Mouse (Mus musculus): ENCODE data around the gene Usp50. TPM values are rescaled to one million over a fixed set of nuclear protein-coding genes. Genes with fewer than 3 reads are reported as not detected.
A peak's percentile ranks its signal among the peaks of the same experiment; 100 is the strongest.

Gene Usp50
- polyA plus RNA-seq, 1 experiment from 2014 or later, result 2.2 TPM

DNA sequence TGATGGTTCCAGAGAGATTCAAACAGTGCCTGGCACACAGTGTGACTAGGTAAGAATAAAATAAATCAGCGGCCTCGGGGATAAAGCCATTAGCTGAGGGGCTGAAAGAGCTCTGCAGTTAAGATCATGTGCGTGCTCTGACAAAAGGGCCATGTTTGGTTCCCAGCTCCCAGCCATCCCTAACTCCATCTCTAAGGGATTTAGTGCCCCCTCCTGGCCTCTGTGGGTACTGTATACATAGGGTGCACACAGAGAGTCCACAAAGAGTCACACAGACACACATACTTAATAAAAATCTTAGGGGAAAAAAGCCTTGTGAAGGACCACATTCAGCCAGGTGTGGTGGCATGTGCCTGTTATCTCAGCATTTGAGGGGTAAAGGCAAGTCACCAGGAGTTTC is 15.7 kb downstream of the Usp50 start:
- ATAC-seq (ENCODE audit: low read depth), result no peak
- WGBS, result 93% methylated on average over 3 of the region's 3 CpGs
- no peaks in the 10 kb centered on the region for H3K4me1 ChIP-seq (replicated peaks; ENCODE audit: control insufficient read depth, insufficient read depth, low read length)
- no peak overlapping the region for H3K27ac ChIP-seq (ENCODE audit: low read length)
- H3K9me3 ChIP-seq (ENCODE audit: control insufficient read depth, low read length), result no peaks in the 10 kb centered on the region
- H3K4me3 ChIP-seq (ENCODE audit: low read length), result no peak overlapping the region
- H3K9ac ChIP-seq (ENCODE audit: low read length), result no peak overlapping the region
- no peak overlapping the region for H3K4me2 ChIP-seq (ENCODE audit: low read depth, low read length)
- peaks cover 2% of the 10 kb centered on the region; the same call in 1 of the 2 replicates for H3K36me3 ChIP-seq (ENCODE audit: control insufficient read depth, insufficient read depth, low read length)
- no peaks in the 10 kb centered on the region for H3K27me3 ChIP-seq (ENCODE audit: control insufficient read depth, insufficient read depth, low read depth, low read length)

DNA sequence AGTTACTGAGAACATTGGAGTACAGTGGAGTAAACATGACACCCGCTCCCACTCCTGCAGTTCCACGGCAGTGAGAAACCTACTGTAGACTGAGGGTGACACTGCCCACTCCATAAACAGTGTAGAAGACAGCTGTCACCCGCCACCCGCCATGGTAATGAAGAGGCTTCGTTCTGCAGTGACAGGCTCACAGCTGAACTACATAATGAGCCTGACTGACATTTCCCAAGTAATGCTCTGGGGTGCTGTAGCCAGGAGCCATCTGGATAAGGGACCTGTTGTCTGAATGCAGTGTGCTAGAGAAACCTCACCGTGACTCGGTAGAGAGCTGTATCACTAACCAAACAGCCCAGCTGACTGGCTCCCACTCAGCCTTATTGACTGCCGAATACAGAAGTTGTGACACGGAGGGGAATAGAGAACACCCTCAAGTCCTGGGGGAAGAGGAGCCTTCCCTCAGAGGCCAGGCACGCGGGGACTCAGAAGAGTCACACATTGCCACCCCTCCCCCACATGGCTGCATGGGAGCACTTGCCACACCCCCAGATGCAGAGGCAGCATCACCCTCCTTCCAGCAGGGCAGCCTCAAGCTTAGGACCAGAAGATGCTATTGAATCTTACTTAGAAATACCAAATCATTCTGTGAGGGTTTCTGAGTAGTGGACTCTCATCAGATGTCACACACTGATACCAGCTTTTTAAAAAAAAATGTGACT is 17.2 kb downstream of the Usp50 start:
- H3K4me2 ChIP-seq (ENCODE audit: low read depth, low read length), result no peak overlapping the region

DNA sequence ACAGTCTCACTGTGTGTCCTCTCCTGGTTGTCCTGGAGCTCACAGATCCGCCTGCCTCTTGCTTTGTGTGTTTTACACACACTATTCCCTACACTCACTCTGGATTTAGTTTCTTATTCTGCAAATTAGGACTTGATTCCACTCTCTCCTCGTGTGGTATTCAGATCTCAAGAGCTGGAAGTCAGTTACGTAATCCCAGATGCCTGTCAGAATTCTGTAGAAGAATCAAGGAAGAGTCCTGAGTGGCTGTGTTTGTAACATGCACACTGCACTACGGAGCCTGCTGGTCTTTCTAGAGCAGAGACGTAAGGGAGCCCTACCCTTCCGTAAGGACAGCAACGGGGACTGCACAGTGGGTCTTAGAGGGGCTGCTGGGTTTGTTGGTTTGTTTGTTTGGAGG is 23.9 kb downstream of the Usp50 start:
- H3K4me1 ChIP-seq (replicated peaks; ENCODE audit: control insufficient read depth, insufficient read depth, low read length), result no peaks in the 10 kb centered on the region
- peaks cover 63% of the 10 kb centered on the region for H3K36me3 ChIP-seq (ENCODE audit: control insufficient read depth, insufficient read depth, low read length)
- H3K9ac ChIP-seq (ENCODE audit: low read length), result no peak overlapping the region
- WGBS, result 85% methylated on average over 7 of the region's 7 CpGs
- no peaks in the 10 kb centered on the region for H3K9me3 ChIP-seq (ENCODE audit: control insufficient read depth, low read length)
- H3K27me3 ChIP-seq (ENCODE audit: control insufficient read depth, insufficient read depth, low read depth, low read length), result no peaks in the 10 kb centered on the region
- H3K4me3 ChIP-seq (ENCODE audit: low read length), result no peak overlapping the region
- H3K27ac ChIP-seq (ENCODE audit: low read length), result no peak overlapping the region
- no peak for ATAC-seq (ENCODE audit: low read depth)
- H3K4me2 ChIP-seq (ENCODE audit: low read depth, low read length), result no peak overlapping the region

More for the DNA sequence above, 17.2 kb downstream of the Usp50 start:
- WGBS, result 36% methylated on average over 11 of the region's 11 CpGs
- no peak overlapping the region for H3K4me3 ChIP-seq (ENCODE audit: low read length)
- H3K27me3 ChIP-seq (ENCODE audit: control insufficient read depth, insufficient read depth, low read depth, low read length), result no peaks in the 10 kb centered on the region
- H3K9me3 ChIP-seq (ENCODE audit: control insufficient read depth, low read length), result no peaks in the 10 kb centered on the region
- peaks cover 12% of the 10 kb centered on the region for H3K36me3 ChIP-seq (ENCODE audit: control insufficient read depth, insufficient read depth, low read length)
- H3K4me1 ChIP-seq (replicated peaks; ENCODE audit: control insufficient read depth, insufficient read depth, low read length), result no peaks in the 10 kb centered on the region
- no peak overlapping the region for H3K27ac ChIP-seq (ENCODE audit: low read length)
- H3K9ac ChIP-seq (ENCODE audit: low read length), result no peak overlapping the region
- no peak; the same call in 1 of the 2 replicates for ATAC-seq (ENCODE audit: low read depth)

DNA sequence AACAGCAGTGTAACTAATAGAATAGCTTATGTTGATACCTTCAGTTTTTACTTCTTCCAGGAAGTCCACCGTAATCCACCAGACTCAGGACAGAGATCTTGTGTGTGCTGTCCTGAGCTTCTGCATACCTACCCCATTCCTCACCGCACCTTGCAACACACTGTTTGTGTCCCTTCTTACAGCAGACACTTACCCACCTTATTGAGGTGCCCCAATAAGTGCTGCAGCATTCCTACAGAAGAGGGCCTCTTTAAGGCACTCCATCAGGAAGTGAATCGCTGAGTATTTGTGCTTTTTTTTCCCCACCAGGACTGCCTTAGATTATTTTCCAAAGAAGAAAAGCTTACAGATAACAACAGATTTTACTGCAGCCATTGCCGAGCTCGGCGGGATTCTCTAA is 27.6 kb downstream of the Usp50 start:
- peaks cover 52% of the 10 kb centered on the region for H3K36me3 ChIP-seq (ENCODE audit: control insufficient read depth, insufficient read depth, low read length)
- 92% methylated on average over 6 of the region's 6 CpGs for WGBS
- no peak for ATAC-seq (ENCODE audit: low read depth)
- H3K4me2 ChIP-seq (ENCODE audit: low read depth, low read length), result no peak overlapping the region
- no peak overlapping the region for H3K9ac ChIP-seq (ENCODE audit: low read length)
- no peak overlapping the region for H3K4me3 ChIP-seq (ENCODE audit: low read length)
- no peaks in the 10 kb centered on the region for H3K4me1 ChIP-seq (replicated peaks; ENCODE audit: control insufficient read depth, insufficient read depth, low read length)
- no peaks in the 10 kb centered on the region for H3K9me3 ChIP-seq (ENCODE audit: control insufficient read depth, low read length)
- no peaks in the 10 kb centered on the region for H3K27me3 ChIP-seq (ENCODE audit: control insufficient read depth, insufficient read depth, low read depth, low read length)
- no peak overlapping the region for H3K27ac ChIP-seq (ENCODE audit: low read length)

DNA sequence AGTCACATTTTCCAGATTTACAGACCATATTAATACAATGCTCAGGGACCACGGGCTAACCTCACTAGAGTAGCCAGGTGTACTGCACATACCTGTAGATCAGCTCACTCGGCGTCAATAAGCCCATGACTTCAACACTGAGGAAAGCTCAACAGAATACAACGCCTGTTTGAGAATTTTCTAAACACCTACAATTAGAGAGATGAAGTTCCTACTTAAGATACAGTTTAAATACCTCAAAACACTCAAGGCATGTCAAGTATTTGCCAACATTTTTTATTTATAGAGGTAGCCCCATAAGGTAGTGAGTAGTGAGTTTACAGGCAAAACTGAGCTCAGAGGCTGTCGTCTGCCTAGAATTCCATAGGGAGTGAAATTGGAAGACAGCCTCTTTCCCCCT is 39.9 kb downstream of the Usp50 start:
- H3K4me1 ChIP-seq (replicated peaks; ENCODE audit: control insufficient read depth, insufficient read depth, low read length), result no peaks in the 10 kb centered on the region
- no peaks in the 10 kb centered on the region for H3K27me3 ChIP-seq (ENCODE audit: control insufficient read depth, insufficient read depth, low read depth, low read length)
- H3K27ac ChIP-seq (ENCODE audit: low read length), result no peak overlapping the region
- ATAC-seq (ENCODE audit: low read depth), result no peak
- H3K4me3 ChIP-seq (ENCODE audit: low read length), result no peak overlapping the region
- WGBS, result 68% methylated on average over 5 of the region's 5 CpGs
- H3K9ac ChIP-seq (ENCODE audit: low read length), result no peak overlapping the region
- H3K9me3 ChIP-seq (ENCODE audit: control insufficient read depth, low read length), result no peaks in the 10 kb centered on the region
- H3K4me2 ChIP-seq (ENCODE audit: low read depth, low read length), result no peak overlapping the region
- H3K36me3 ChIP-seq (ENCODE audit: control insufficient read depth, insufficient read depth, low read length), result peaks cover 22% of the 10 kb centered on the region

DNA sequence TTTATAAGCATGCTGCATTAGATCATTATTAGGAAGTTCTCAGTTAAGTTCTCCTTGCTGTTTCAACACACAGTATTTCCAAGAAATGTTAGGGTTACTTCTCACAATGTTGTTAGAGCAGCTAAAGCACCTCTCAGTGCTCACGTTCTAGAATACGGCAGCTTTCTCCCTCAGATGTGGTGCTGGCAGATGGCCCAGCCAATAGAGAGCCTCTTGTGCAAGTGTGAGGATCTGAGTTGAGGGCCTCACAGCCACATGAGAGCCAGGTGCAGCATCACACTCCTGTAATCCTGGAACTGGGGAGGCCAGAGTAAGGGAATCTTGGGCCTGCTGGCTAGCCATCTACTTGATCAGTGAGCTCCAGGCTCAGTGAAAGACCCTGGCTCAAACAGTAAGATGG is 43.0 kb downstream of the Usp50 start:
- WGBS, result 61% methylated on average over 2 of the region's 2 CpGs
- Histone ChIP-seq H3K4me2 (ENCODE audit: low read depth, low read length) (no peak overlapping the region), H3K36me3 (ENCODE audit: control insufficient read depth, insufficient read depth, low read length) (peaks cover 27% of the 10 kb centered on the region), H3K9me3 (ENCODE audit: control insufficient read depth, low read length) (no peaks in the 10 kb centered on the region), H3K9ac (ENCODE audit: low read length) (no peak overlapping the region), H3K4me1 (replicated peaks; ENCODE audit: control insufficient read depth, insufficient read depth, low read length) (no peaks in the 10 kb centered on the region), H3K27ac (ENCODE audit: low read length) (no peak overlapping the region), H3K4me3 (ENCODE audit: low read length) (no peak overlapping the region), H3K27me3 (ENCODE audit: control insufficient read depth, insufficient read depth, low read depth, low read length) (no peaks in the 10 kb centered on the region)
- ATAC-seq (ENCODE audit: low read depth), result peak; percentile 10; the same call in 1 of the 2 replicates

DNA sequence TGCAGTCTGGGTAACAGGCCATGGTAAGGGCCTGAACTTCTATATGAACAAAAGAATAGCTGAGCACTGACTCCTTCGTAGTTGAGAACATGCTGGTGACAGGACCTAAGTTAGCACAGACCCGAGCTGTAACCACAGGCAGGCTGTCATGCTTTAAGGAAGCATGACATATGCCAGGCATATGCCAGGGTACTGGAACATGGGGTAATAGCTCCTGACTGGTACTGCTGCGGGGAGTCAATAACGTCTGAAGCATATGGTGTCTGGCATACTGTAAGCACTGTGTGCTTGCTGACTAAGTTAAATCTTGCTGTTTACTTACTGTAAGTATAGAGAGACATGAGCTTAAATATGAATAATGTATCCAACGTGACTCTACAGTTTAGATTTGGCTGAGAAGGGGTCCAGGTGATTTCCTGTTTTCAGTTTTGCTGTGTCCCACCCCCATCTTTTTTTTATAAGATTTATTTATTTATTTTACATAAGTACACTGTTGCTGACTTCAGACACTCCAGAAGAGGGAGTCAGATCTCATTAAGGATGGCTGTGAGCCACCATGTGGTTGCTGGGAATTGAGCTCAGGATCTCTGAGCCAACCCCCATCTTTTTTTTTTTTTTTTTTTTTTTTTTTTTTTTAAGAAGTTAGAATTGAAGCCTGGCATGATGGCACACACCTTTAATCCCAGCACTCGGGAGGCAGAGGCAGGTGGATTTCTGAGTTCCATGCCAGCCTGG is 47.8 kb downstream of the Usp50 start:
- WGBS, result 80% methylated on average over 6 of the region's 6 CpGs
- Histone ChIP-seq H3K36me3 (ENCODE audit: control insufficient read depth, insufficient read depth, low read length) (peaks cover 19% of the 10 kb centered on the region), H3K4me2 (ENCODE audit: low read depth, low read length) (no peak overlapping the region)

DNA sequence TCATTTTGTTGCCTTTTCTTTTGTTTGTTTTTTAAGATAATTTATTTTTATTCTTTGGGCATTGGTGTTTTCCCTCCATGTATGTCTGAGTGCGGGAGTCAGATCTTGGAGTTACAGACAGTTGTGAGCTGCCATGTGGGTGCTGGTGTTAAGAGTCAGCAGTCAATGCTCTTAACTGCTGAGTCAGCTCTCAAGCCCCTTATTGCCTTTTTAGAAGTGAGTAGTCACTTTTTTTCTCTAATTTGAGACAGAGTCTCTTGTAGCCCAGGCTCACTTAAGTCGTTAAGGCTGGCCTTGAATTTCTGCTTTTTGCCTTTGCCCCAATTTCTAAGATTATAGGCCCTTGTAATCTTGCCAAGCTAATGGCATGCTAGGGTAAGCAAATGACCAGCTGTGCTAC is 52.8 kb downstream of the Usp50 start:
- H3K27me3 ChIP-seq (ENCODE audit: control insufficient read depth, insufficient read depth, low read depth, low read length), result no peaks in the 10 kb centered on the region
- no peak overlapping the region for H3K27ac ChIP-seq (ENCODE audit: low read length)
- 77% methylated on average over 2 of the region's 2 CpGs for WGBS
- no peaks in the 10 kb centered on the region for H3K4me1 ChIP-seq (replicated peaks; ENCODE audit: control insufficient read depth, insufficient read depth, low read length)
- ATAC-seq (ENCODE audit: low read depth), result no peak
- no peak overlapping the region for H3K4me2 ChIP-seq (ENCODE audit: low read depth, low read length)
- H3K9ac ChIP-seq (ENCODE audit: low read length), result no peak overlapping the region
- no peaks in the 10 kb centered on the region for H3K9me3 ChIP-seq (ENCODE audit: control insufficient read depth, low read length)
- peaks cover 15% of the 10 kb centered on the region for H3K36me3 ChIP-seq (ENCODE audit: control insufficient read depth, insufficient read depth, low read length)
- H3K4me3 ChIP-seq (ENCODE audit: low read length), result no peak overlapping the region

More for the DNA sequence above, 47.8 kb downstream of the Usp50 start:
- Histone ChIP-seq H3K9ac (ENCODE audit: low read length) (no peak overlapping the region), H3K27me3 (ENCODE audit: control insufficient read depth, insufficient read depth, low read depth, low read length) (no peaks in the 10 kb centered on the region), H3K4me3 (ENCODE audit: low read length) (no peak overlapping the region), H3K27ac (ENCODE audit: low read length) (no peak overlapping the region), H3K4me1 (replicated peaks; ENCODE audit: control insufficient read depth, insufficient read depth, low read length) (no peaks in the 10 kb centered on the region), H3K9me3 (ENCODE audit: control insufficient read depth, low read length) (no peaks in the 10 kb centered on the region)
- no peak for ATAC-seq (ENCODE audit: low read depth)

DNA sequence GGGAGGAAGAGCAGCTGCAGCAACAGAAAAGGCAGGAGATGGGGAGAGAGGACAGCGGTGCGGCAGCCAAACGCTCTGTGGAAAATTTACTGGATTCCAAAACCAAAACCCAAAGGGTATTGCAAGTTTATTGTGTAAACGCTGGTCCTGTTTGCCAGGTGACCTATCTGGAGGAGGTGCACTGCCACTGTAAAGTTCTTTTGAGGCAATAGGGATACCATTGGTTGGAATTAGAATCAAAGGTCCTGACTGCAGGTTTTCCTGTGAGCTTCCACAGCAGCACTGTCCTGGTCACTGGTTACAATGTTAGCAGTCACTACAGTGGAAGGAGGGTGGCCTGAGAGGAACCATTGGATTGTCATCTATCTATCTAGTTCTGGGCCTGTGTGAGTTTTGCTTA is 54.1 kb downstream of the Usp50 start:
- Histone ChIP-seq H3K36me3 (ENCODE audit: control insufficient read depth, insufficient read depth, low read length) (peaks cover 15% of the 10 kb centered on the region), H3K9me3 (ENCODE audit: control insufficient read depth, low read length) (no peaks in the 10 kb centered on the region), H3K27me3 (ENCODE audit: control insufficient read depth, insufficient read depth, low read depth, low read length) (no peaks in the 10 kb centered on the region), H3K4me2 (ENCODE audit: low read depth, low read length) (no peak overlapping the region), H3K9ac (ENCODE audit: low read length) (no peak overlapping the region), H3K27ac (ENCODE audit: low read length) (no peak overlapping the region), H3K4me3 (ENCODE audit: low read length) (no peak overlapping the region), H3K4me1 (replicated peaks; ENCODE audit: control insufficient read depth, insufficient read depth, low read length) (no peaks in the 10 kb centered on the region)
- ATAC-seq (ENCODE audit: low read depth), result no peak
- WGBS, result 96% methylated on average over 4 of the region's 4 CpGs
